Mouse (Mus musculus) ES-Bruce4 (cell line): ENCODE data around the gene Lrrc31.

Source experiments
- CTCF ChIP-seq: IDR thresholded peaks from one replicate; pipeline ENCODE4 v1.8.1; 2011; ENCODE audit warnings: low read depth, low read length
- EP300 ChIP-seq: IDR thresholded peaks from 2 replicates; pipeline ENCODE4 v1.6.1; 2011; ENCODE audit warnings: low read depth, low read length; ENCODE audit not compliant: insufficient read depth
- POLR2A ChIP-seq: IDR thresholded peaks from one replicate; pipeline ENCODE4 v1.8.1; 2011; ENCODE audit warnings: low read length; ENCODE audit not compliant: insufficient read depth

GRCm38 (mm10) chr3:30746006-30746405 is 46.4 kb upstream of the Lrrc31 start, which contains the start of gene Samd7:
- TF ChIP-seq POLR2A: no peak
- TF ChIP-seq CTCF: no peak
- no peak for TF ChIP-seq EP300
